Mouse (Mus musculus): Measurements from ENCODE around the gene Psme2.

GRCm38 (mm10) chr14:55540787-55541321, 50.1 kb downstream of the Psme2 start:
- no peak; the same call in 1 of the 2 replicates for TF ChIP-seq EP300 (IDR thresholded peaks at IDR 0.05; ENCODE audit: low read depth)
- no peak for TF ChIP-seq CTCF (IDR thresholded peaks at IDR 0.05; ENCODE audit: low read depth)
